Mouse (Mus musculus): ENCODE measurements around the gene Fchsd2.

The Fchsd2 gene

DNA sequence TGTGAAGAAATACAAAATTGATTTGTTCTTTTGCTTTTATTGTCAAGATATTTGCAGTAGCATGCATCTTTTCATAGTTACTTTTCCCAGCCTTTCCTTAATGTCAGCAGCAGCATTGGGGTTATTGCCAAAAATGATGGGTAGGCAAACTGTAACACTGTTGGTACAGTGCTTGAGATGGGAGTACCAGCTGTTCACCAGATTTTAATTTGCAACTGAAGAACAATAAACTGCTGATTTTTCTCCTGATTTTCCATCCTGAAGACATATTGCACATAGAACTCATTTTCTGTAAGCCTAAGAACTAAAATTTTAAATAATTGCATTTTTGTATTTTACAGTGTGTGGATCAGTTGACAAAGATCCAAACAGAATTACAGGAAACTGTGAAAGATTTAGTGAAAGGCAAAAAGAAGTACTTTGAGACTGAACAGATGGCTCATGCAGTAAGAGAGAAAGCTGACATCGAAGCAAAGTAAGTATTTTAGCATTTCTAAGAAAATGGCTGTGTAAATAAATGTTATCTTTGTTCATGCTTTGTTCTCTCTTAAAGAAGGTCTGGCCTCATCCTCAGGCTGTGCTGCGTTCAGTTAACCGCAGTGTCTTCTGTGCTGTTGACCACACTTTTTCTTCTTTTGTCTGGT, 98.8 kb downstream of the Fchsd2 start:
- no peak for DNase-seq (ENCODE audit: low spot score in 2 of 2)

DNA sequence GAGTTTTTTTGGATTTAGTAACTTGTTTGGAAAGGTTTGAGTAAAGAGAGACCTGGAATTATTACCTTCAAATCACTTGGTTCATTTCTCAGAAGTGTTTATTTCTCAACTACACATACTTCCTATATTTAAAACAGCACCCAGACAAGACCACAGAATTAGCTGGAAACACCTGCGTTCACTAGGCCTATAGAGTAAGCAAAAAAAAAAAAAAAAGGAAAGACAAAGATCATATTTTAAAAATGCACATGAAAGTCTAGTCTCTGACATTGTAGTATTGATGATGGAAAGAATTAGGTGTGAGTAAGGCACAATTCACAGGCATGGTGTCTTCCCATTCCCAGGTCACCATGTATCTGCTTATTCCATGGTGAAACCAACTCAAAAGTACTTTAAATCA, 118.2 kb downstream of the Fchsd2 start:
- no peak for DNase-seq (ENCODE audit: low spot score in 2 of 2)

DNA sequence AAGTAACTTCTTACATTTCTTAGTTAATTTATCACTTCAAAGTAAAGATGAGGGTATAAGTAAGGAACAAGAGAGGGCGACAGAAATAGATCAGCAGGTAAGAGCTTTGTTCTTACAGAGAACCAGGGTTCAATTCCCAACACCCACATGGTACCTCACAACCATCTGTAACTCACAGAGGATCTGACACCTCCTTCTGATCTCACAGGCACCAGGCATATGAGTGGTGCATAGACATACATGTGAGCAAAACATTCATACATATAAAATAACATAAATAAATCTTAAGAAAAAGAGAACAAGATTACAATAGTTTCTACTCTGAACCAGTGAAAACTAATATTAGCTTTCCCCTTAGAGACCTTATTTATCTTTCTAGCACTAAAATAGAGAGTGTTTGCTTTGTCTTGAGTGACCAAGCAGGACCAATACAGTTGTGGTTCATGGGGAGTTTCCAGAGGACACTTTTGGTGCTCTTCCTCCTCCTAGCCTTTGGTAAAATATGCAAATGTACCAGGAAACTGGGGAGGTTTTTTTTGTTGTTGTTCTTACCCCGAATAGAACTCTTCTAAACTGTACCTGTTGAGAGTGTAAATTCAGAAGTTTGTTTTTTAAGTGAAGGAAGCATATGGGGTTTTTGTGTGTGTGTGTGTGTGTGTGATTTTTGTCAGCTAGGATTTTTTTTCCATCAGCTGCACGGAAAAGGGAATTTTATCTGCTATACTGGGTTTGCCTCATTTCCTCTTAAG, 121.0 kb downstream of the Fchsd2 start:
- DNase-seq (ENCODE audit: low spot score in 2 of 2) = no peak

DNA sequence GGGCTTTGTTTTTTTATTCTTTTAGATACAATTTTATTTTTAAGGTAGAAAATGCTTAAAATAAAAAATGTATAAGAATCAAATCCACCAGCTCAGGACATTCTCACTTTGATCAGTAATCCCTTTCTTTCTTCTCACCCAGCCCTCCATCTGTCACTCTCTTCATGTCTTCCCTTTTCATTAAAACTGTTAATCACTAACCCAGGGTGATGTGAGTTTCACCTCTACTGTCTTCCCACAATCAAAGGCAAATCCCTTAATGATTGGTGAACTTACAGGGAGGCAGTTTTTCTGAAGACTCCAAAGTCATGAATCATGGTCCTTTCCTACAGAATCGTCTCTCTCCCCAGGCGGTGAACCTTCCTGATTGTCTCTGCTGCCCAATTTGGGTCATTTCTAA, 124.1 kb downstream of the Fchsd2 start:
- no peak for DNase-seq (ENCODE audit: low spot score in 2 of 2)

DNA sequence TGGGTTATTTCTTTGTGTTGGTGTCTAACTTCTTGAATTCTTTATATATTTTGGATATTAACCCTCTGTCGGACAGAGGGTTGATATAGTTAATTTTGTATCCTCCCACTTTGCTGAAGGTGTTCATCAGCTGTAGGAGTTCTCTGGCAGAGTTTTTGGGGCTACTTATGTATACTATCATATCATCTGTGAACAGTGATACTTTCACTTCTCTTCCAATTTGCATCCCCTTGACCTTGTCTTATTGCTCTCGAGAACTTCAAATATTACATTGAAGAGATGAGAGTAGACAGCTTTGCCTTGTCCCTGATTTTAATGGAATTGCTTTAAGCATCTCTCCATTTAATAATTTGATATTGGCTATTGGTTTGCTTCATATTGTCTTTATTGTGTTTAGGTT, 130.8 kb downstream of the Fchsd2 start:
- no peak for DNase-seq (ENCODE audit: low spot score in 2 of 2)

DNA sequence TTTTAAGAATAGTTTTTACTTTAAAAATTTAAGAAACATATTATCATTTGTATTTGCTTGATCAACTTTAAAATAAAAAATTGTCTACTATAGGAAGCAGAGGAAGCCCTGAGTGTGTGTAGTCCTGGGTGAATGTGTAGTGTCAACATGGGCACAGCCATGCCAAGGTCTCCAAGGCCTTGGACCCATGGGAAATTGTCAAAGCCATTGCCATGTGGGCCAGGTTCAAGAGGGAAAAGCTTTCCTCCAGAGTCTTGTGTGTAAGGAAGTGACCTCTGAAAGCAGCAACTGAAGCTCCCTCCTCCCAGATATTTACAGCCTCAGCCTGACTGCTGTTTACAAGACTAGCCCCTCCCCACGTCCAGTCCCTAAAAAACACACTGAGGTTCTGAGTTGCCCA, 136.7 kb downstream of the Fchsd2 start:
- DNase-seq (ENCODE audit: low spot score in 2 of 2) = no peak

DNA sequence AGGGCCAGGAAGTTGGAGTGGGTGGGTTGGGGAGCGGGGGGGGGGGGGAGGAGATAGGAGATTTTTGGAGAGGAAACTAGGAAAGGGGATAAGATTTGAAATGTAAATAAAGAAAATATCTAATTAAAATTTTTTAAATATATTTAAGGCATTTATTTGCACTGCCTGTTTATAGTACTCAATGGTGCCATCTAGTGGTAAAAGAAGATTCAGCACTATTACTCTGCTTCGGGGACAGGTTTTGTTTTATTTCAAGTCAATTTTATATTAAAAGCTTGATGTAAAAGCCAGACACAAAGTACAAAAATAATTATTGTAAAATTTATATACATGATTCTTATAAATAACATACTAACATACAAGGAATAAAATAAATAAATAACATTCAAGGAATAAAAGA, 138.8 kb downstream of the Fchsd2 start:
- DNase-seq (ENCODE audit: low spot score in 2 of 2) = no peak

DNA sequence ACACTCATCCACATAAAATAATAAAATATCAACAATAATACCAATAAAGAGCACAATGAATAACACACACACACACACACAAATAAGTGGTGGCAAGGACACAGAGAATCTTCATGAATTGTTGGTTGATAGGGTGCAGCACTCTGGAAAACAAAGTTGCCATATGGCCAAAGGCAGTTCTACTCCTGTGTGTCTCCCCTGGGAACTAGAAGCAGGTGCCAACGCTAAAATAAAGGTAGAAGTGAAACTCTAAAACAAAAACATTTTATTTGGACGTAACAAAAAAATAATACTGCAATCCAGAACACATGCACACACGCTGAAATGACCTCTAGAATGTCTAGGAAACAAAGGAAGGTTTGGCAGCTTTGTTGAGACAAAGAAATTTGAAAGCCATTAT, 140.1 kb downstream of the Fchsd2 start:
- DNase-seq (ENCODE audit: low spot score in 2 of 2) = no peak

DNA sequence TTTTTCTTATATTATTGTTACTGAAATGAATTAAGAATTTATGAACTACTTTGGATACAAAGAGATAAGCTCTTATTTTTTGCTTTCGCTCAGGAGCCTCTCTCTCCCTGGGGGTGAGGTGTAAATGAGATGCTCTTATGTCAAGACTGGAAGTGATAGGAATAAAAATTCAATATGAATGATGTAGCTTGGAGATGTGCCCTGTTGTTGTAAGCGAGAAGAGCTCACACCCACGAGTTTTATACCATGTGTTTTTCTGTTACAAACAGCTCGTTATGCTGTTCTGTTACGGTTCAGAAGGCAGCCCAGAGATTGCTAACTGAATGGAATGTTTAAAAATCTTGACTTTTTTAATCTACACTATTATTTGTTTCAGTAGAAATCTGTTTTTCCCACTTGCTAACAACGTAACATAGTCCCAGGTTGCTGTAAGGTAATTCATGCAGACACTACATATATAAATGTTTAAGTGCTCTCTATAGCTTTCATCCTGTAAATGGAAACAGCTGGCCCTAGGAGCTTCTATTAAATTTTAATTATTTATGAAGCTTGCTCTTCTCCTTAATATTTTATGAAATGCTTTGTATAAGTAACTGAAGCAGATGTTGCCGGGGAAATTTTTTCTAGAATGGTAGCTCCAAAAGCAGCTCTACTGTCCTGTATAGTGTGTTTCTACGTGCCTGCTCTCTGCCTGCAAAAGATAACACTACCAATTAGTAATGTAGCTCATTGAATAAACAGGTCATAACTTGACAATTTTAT, 144.2 kb downstream of the Fchsd2 start:
- DNase-seq (ENCODE audit: low spot score in 2 of 2) = no peak

DNA sequence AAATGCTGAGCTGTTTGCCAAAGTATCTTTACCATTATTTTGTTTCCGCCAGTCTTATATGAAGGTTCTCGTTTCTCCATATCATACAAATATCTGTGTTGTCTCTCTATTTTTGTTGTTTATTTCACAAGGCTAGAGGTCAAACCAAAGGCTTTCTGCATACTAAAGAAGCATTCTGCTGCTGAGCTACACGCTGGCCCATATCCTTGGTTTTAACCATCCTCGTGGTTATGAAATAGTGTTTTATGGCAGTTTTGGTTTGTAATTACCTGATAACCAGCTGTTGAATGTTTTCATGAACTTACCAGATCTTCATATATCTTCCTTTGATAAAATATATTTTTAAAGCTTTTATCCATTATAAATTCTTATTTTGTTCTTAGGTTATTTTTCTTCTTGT, 156.1 kb downstream of the Fchsd2 start:
- DNase-seq (ENCODE audit: low spot score in 2 of 2) = no peak

DNA sequence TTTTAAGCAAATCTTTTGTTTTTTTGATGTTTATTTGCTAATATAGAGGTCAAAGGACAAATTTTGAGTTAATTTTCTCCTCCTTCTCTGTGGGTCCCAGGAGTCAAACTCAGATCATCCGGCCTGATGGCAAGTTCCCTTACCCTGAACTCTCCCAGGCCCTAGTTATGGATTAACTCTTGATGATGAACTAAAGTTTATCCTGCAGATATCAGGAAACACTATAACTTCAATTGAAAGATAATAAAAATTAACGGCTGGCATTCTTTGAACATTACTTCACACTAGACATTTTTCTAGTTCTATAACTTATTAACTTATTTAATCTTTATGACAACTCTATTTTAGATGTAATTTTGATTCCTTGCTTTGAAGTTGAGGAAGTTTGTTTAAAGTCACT, 156.5 kb downstream of the Fchsd2 start:
- DNase-seq (ENCODE audit: low spot score in 2 of 2) = no peak

DNA sequence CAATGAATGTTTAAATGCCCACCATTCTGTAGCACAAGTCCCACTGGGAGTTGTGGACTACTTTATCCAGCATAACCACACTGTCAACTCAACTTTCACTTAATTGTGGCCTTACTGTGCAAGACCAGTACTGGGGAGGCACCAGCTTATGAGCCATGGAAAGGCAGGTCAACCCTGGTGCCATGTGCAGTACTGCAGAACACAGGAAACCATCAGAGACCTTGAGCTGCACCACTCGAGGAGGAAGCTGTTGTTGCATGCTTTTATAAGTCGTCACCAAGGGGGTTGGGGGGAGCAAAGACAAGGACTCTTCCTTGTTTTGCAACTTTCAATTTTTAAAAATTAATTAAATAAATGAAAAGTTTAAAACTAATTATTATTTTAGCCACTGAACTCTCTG, 160.4 kb downstream of the Fchsd2 start:
- DNase-seq (ENCODE audit: low spot score in 2 of 2) = no peak

DNA sequence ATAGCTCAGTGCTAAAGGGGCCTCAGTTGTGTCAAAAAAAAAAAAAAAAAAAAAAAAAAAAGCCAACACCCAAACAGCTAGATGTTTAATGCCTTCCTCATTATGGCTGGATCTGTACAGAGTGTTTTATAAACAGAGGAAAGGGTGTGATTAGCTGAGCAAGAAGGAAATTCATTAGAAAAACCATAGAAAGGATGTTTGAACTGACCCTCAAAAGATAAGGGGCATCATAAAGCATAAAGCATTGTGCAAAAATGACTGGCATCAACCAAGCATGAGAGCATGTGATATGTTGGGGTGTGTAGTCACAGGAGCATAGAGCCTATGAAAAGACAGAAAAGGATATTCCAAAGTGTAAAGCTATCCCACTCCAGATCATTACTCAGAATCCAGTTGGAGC, 165.8 kb downstream of the Fchsd2 start:
- no peak for DNase-seq (ENCODE audit: low spot score in 2 of 2)

DNA sequence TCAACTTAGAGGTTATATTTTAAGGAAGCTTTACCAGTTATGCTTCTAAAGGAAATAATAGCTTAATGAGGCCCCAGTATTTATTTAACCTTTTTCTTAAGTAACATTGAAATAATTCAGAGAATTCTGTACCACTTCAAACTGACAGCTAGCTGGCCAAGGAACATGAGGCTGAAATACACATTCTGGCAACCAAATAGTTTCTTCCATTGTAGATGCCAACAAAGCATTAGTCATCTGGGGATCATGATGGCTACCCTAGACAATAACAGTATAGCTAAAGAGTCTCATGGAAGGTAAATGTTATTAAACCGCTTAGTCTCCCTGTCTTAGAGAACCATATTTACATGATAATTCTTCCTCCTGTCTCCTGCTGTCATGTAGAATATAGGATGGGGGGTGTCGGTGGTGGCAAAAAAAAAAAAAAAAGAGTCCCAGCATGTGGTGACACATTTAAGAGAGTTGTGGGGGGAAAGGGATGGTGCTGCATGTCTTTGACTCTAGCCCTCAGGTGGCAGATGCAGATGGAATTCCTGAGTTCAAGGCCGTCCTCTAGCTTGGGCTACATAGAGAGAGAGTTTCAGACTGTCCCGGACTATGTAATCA, 169.4 kb downstream of the Fchsd2 start:
- no peak for DNase-seq (ENCODE audit: low spot score in 2 of 2)

DNA sequence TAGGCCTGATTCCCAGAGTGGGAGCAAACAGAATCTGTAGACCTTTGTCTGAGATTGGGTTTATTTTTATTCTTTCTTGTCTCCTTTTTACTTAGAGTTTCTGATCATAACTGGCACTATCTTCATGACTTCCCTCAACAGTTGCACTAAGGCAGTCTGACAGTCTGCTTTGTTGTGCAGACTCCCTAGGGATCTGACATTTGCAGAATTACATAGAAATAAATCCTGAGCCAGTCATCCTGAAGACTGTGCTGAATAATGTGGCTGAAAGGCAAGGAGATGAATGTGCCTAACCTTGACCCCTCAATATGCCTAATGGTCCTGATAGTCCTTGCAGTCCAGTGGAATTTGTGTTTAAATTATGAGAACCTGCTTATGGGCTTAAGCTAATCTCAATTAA, 170.8 kb downstream of the Fchsd2 start:
- DNase-seq (ENCODE audit: low spot score in 2 of 2) = no peak

DNA sequence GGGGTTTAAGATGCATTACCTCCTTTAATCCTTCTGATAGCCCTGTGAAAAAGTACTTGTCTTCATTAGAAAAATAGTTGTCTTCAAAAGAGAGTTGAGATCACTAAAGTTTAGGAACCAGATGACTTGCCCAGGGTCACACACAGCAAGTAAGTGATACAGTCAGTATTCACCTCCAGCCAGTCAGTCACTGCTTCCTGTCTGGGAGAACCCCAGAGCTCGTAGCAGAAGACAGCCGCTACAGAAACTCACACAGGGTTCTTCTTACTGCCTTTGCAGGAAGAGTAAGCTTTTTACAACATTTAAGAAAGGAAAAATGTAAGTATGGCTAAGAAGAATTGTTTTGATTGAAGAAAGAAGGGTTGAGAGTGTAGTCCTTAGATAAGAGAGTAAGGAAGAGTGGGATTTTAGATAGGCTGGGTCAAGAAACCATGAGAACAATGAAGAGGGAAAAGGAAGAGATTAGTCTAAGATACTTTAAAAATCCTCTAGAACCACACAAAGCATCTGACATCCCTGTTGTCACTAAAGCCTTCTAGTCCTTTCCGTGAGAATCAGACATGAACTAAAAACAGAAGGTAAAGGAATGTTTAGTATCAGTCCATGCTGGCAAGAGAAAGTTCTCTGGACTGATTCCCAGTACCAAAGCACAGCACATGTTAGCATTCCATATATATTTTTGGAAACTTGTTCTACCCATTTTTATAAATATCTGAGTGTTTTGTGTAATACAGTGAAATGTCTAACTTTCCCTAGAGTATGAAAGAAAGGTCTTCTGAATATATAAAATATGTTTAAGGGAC, 175.0 kb downstream of the Fchsd2 start:
- peak in 1 of 2 experiments; percentile 54 for DNase-seq (ENCODE audit: low spot score in 2 of 2)

DNA sequence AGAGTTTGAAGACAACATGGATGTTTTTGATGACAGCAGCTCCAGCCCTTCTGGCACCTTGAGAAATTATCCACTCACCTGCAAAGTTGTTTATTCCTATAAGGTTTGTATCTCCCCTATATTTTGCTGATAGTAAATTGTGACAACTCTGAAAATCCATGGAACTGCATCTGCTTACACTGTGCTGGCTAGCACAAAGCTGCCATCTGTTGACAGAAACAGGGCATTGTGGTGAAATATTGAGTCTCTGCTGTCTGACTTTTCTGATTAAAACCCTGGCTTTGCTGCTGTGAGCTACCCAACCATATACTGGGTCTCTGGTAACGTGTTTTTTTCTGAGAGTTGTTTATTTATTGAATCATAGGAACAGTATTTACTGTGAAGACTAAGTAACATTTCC, 178.9 kb downstream of the Fchsd2 start:
- no peak for DNase-seq (ENCODE audit: low spot score in 2 of 2)

DNA sequence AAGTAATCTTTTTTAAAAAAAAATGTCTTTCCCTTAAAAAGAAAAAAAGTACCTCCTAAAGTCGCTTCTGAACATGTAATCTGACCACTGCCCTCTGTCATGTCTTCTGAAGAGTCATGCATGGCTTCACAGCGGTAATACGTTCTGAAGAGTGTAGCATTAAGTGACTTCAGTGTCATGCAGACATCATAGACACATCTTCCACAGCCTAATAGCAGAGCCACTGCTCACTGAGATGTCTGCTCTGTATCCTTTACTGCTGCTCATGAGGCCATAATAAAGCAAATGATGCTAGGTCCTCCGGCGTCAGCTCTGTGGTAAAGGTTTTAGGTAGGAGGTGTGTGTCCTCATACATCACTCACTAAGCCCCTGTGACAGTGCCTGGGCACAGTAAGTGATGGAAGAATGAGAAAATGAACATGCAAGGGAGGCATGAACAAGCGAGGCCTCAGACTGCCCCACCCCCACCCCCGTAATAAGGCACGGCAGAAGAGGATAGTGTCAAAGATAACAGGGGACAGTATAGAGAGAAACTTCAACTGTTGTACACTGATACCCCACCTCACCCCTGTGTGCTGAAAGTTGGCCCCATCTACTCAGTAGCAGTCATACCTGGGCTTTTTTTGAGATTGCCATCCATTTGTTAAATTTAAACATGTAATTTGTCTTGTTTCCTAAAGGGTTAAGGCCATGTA, 179.9 kb downstream of the Fchsd2 start:
- DNase-seq (ENCODE audit: low spot score in 2 of 2) = no peak

DNA sequence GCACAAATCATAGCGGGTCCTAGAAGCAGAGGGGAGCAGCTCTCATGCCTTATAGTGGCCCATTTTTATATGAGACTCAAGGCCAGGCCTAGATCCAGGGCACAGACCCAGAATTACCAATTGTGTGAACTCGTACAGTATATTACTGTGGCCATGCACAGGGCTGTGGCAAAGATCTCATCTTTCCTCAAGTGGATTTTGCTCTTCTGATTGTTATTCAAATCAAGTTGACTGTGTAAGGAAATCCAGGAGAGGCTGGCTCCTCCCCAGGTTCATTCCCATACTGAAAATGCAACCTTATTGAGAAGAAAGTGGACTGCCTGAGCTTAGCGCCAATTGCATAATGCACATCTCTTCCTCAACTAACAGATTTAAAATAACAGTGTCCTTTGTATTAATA, 190.1 kb downstream of the Fchsd2 start:
- no peak for DNase-seq (ENCODE audit: low spot score in 2 of 2)

DNA sequence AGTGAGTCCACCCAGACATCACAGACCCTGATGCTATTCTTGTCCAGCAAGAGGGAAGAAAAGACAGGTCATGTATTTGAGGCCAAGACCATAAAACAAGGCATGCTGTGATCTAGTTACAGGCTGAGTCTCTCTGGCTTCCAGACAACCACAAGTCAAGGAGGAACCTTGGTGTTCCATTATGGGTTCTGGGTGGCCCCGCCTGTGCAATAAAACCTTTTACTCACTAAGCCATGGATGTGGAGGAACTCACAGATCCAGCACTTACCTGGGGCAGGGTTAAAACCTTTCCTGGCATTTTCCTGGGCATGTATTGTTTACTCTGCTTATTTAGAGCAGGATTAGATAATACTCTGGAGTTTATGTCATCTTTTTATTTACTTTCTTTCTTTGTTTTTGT, 191.8 kb downstream of the Fchsd2 start:
- DNase-seq (ENCODE audit: low spot score in 2 of 2) = no peak

DNA sequence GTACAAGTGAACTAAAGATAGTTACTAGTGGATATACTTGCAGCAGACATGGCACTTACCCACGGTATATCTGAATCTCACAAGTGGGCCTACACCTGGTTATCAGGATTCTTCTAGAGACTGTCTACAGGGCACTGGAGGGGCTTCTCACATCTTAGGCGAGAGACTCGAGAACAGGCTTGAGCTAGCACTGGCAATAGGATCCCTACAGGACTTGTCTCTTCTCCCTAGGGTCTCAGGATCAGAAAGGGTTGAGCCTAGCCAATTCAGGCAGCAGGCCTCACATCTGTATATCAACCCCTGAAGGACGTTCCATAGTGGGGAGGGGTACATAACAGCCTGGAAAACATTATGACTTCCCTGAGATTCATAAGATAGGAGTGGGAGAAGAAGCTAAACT, 194.2 kb downstream of the Fchsd2 start:
- no peak for DNase-seq (ENCODE audit: low spot score in 2 of 2)

Data from right cerebral cortex, postnatal 10 days (tissue).